Mouse (Mus musculus): ENCODE data around the gene Pcbp3.

- TF ChIP-seq POLR2A (IDR thresholded peaks at IDR 0.05; ENCODE audit: insufficient read depth, low read depth, low read length) (no peak), CTCF (IDR thresholded peaks at IDR 0.05; ENCODE audit: insufficient read depth, low read depth, low read length) (no peak)
Observed at GRCm38 (mm10) chr10:76844901-76845300, 116.8 kb downstream of the Pcbp3 start.
